Mouse (Mus musculus) heart, adult 9 months (tissue): ENCODE measurements around the gene R3hdm2.

Experiments
- DNase-seq, 2 experiments: peaks; one replicate each; pipeline ENCODE4 v3.0.0; 2022; ENCODE audit warnings: low spot score in 2 of 2

Gene R3hdm2

GRCm38 (mm10) chr10:127516576-127517260 is 136.6 kb downstream of the R3hdm2 start:
- DNase-seq = peak; percentile 55 to 56

DNA sequence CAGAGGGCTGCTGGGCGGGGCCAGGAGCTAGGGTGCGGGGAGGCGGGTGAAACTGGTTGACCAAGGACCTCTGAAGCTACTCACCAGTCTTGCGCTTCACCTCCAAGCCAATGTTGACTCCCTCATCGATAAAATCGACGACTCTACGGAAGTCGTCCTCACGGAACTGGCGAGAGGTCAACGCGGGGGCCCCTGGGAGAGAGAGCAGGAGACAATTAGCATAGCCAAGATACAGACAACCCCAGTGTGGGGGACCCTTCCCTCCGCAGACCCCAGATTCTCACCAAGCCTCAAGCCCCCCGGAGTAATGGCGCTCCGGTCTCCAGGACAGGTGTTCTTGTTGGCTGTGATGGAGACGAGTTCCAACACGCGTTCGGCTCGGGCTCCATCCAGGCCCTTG is 137.8 kb downstream of the R3hdm2 start:
- no peak for DNase-seq

DNA sequence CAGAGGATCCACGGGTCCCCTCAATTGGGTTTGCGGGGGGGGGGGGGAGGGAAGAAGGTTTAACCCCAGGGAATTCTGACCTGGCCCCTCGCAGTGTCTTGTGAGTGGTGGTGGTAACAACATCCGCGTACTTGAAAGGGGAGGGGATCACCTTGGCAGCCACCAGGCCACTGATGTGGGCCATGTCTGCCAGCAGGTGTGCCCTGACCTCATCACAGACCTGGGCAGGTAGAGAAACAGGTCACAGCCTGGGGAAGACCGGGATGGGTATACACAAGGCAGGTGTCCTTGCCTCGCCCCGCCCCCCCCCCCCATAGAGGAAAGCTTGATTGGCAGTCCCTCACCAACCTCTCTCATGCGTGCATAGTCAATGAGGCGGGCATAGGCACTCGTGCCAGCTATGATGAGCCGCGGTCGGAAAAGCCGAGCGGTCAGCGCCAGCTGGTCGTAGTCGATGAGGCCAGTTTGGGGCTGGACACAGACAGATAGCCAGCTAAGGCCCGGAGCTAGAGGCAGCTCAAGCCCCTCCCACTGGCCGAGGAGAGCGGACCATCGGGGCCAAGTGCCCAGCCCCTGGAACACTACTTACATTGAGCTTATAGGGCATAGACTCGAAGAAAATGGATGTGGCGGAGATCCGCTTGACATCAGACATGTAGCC is 139.0 kb downstream of the R3hdm2 start:
- DNase-seq = no peak

- no peak for DNase-seq
Observed at GRCm38 (mm10) chr10:127519903-127520713, 140.0 kb downstream of the R3hdm2 start.

- no peak for DNase-seq
Observed at GRCm38 (mm10) chr10:127520714-127521357, 140.7 kb downstream of the R3hdm2 start.

DNA sequence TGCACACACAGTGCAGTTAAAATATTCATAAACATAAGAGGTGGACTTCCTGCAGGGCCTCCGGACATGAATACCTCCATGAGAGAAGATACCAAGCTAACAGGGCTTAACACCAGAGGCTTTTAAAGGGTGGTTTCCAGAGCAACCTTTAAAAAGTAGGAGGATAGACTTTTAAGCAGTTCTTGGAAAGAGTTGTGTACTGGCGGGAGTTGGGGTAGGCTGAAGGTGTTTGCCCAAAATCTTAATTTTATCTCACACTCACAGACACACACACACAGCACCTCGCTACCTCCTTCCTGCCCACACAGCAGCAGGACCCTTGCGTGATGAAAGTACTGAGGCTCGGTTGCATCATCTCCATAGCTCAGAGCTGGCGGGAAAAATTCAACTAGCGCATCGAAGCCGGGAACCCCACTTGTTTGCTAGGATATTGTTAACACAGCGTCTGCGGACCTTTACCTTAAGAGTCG is 141.5 kb downstream of the R3hdm2 start:
- DNase-seq = no peak

- peak; percentile 83 to 87 for DNase-seq
Observed at GRCm38 (mm10) chr10:127522088-127522581, 142.0 kb downstream of the R3hdm2 start, which contains the start of gene Shmt2. TSS of gene Shmt2 (minus strand) at chr10:127522444.

DNA sequence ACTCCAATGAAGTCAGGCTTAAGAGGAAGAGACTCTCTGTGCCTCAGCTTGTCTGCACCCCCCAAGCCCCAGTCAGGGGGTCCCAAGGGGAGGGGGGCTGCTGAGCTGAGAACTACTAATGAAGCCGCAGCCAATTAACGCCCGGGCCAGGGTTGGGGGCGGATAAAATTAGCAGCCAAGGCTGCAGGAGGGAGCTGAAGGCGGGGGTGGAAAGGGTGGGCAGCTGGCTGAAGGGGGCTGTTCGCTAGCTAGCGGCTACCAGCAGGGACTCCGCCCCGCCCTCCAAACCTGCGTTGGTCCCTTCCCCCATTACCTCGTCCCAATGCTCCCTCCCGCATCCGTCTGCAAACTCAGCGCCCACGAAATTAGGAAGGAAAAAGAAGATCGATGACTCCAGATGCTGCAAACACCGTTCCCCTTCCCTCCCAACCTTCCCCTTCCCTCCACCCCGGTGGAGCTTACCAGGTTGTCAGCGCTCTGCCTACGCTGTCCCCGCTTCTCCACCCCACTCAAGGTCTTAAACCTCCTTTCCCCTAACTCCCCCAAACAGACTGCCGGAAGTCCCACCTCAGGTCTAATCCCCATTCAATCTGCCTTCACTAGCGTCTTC is 144.6 kb downstream of the R3hdm2 start:
- DNase-seq = no peak

- no peak for DNase-seq
Observed at GRCm38 (mm10) chr10:127526048-127526447, 145.9 kb downstream of the R3hdm2 start.

GRCm38 (mm10) chr10:127526681-127527080 is 146.6 kb downstream of the R3hdm2 start:
- DNase-seq = no peak

- no peak for DNase-seq
Observed at GRCm38 (mm10) chr10:127527481-127527880, 147.4 kb downstream of the R3hdm2 start.

DNA sequence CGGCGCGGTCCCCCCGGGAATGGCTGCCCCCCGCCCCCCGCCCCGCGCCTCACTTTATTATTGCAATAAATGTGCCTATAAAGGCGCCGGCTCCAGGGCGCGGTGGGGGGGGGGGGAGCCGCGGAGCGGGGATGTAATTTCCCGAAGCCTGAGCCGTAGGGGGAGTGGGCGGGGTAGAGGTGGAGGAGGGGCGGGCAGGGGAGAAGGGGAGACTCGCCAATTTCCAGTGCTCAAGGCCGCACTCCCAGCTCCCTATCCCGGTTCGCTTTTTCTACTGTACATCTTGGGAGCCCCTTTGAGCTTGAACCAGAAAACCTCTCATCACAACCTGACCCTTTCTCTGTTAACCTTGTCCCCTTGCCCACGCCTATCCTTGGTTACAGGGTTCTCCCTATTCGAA is 150.8 kb downstream of the R3hdm2 start:
- DNase-seq = no peak

- DNase-seq = no peak
Observed at GRCm38 (mm10) chr10:127531548-127531947, 151.4 kb downstream of the R3hdm2 start.

DNA sequence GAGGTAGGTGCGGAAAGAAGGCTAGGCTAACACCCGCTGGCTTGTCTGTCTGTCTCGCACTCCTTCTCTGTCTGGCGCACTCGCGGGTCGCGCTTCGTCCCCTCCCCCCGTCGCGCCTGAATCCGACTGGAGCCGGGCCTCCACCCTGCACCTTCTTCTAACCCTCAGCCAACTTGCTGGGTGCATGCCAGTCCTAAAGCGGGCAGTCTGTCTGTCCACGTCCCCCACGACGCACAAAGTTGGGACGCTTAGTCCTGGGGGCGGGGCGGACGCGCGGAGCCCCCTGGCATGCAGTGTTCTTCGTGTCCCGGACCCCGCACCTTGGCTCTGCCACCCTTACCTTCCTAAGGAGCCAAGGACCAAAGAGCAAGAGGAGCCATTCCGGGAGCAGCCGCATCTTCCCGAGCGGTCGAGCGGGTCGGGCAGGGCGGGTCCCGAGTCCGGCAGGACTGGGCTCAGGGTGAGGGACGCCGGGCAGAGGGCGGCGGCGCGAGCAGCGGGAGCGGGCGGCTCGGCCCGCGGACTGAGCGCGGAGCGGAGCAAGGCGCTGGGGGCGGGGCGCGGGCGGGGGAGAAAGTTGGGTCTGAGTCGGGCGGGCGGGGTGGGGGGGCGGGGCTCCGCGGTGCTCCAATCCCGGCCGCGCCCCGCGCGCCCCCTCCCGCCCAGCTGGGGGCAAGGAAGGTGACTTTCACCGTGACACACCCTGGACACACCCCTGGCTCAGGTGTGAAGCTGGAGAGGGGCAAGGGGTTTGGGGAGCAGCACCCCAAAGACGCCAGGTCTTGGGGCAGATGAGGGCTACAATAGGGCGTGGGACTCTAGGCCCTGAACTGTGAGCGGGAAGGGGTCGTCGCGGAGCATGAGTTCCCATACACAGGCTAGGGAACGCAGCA is 154.2 kb downstream of the R3hdm2 start, which contains the start of gene Nxph4:
Gene Nxph4 (minus strand): TSS at position 524 of the 893 bp plus-strand sequence.
- no peak for DNase-seq

- no peak for DNase-seq
Observed at GRCm38 (mm10) chr10:127534929-127535384, 154.8 kb downstream of the R3hdm2 start.

DNA sequence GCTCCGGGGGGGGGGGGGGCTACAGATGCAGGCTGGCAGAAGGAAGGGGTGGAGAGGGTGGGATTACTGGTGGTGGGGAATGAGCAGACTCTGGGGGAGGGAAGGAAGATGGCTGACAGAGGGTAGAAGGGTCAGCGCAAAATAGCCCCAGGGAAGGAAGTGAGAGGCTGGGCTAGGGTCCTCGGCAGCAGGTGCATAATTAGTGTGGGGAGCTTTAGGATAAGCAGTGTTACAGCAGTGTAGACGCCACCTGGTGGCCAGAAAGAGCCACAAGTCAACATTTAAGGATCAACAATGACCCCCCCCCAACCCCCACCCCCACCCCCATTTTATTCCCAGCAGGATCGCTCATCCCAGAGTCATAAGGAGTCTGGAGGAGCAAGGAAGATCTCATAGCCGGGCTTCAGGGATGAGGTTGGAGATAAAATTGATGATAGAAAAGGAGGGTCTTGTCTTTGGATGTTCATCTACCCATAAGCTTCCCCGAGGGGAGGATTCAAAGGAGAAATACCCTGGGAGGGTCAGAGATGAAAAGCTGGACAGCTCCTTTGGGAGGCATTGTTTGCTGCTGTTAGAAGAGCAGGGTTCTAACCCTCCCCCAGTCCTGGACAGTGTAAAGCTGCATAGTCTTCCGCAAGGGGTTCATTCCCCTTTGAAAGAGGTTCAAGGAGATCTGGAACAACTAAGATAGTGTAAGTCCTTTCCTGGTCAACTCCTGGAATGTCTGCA is 156.6 kb downstream of the R3hdm2 start:
- no peak for DNase-seq

GRCm38 (mm10) chr10:127537854-127538583 is 157.9 kb downstream of the R3hdm2 start:
- peak; percentile 57 to 80 for DNase-seq

DNA sequence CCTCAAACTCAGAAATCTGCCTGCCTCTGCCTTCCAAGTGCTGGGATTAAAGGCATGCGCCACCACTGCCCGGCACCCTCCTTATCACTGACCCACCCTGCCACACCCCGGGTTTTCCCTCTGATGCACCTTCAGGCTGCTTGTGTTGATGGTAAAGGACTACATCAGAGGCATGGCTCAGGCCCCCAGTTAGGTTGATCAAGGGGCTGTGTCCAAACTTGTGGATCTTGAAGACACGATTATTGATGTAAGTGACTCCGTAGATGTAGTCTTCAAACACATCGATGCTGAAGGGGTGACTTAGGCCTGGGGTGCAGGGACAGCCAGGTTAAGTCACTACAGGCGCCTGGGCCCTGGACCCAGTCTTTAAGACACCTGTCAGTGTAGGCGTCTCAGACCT is 161.4 kb downstream of the R3hdm2 start:
- DNase-seq = no peak

DNA sequence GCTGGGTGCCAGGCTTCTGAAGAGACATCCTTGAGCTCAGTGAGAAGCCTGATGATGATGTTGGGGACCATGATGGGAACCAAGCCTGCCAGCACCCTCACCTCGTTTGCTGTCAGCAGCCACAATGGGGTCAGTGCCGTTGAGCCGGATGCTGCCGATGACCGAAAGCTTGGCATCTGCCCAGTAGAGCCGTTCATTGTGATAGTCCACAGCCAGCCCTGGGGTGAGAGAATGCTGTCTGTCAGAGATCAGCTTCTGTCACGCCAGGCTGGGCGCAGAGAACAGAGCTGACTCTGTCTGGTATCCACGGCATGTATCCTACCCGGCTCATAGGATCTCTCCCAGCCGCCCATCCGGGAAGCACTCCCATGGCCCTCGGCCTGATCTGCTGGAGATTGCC is 162.0 kb downstream of the R3hdm2 start:
- DNase-seq = no peak
